Mouse (Mus musculus) CH12.LX (cell line): ENCODE measurements around the gene Ankrd28. TPM values are rescaled to one million over a fixed set of nuclear protein-coding genes. Genes with fewer than 3 reads are reported as not detected.

Experiments
- DNase-seq: peaks from one replicate; pipeline ENCODE4 v3.0.0-alpha.2; 2013; ENCODE audit errors: extremely low read depth
- H3K27ac ChIP-seq: 2 replicates; pipeline ENCODE4 v1.5.1; 2012; ENCODE audit warnings: low read depth, mild to moderate bottlenecking, control low read depth, moderate library complexity; ENCODE audit not compliant: insufficient read depth
- H3K27me3 ChIP-seq: replicated peaks from 2 replicates; pipeline ENCODE3; 2012; ENCODE audit warnings: inconsistent platforms
- H3K36me3 ChIP-seq, 2 experiments: replicated peaks in 1 of 2; 2 replicates each; pipeline versions ENCODE3 to v1.6.1; 2012; ENCODE audit warnings: inconsistent platforms in 1 of 2, low read length in 1 of 2, mild to moderate bottlenecking in 1 of 2, mixed read lengths in 1 of 2, moderate library complexity in 1 of 2; ENCODE audit not compliant: control insufficient read depth in 1 of 2, insufficient read depth in 1 of 2
- H3K4me1 ChIP-seq, 2 experiments: 2 replicates each; pipeline ENCODE4 v1.6.1; 2012; ENCODE audit warnings: inconsistent platforms in 1 of 2, moderate library complexity in 1 of 2; ENCODE audit not compliant: insufficient read depth in 2 of 2, control insufficient read depth in 1 of 2
- H3K4me2 ChIP-seq: 2 replicates; pipeline ENCODE4 v1.6.1; 2012; ENCODE audit warnings: low read depth, mild to moderate bottlenecking, control low read depth; ENCODE audit not compliant: poor library complexity, insufficient read depth, severe bottlenecking
- H3K4me3 ChIP-seq, 3 experiments: fragments of 150-350 bp in 1 of 3; sonication (generic) in 1 of 3; replicated peaks in 1 of 3; 2 replicates each; pipeline versions ENCODE3 to v1.5.1; 2011 to 2012; ENCODE audit warnings: low read depth in 2 of 3, low read length in 2 of 3, mild to moderate bottlenecking in 2 of 3, moderate library complexity in 2 of 3, control low read depth in 1 of 3, improper control_type of control experiment in 1 of 3, inconsistent platforms in 1 of 3, mixed read lengths in 1 of 3; ENCODE audit not compliant: poor library complexity in 1 of 3
- H3K79me2 ChIP-seq: replicated peaks from 2 replicates; pipeline ENCODE4 v1.6.1; 2012; ENCODE audit warnings: mild to moderate bottlenecking, moderate library complexity; ENCODE audit not compliant: control insufficient read depth, poor library complexity, insufficient read depth, severe bottlenecking; ENCODE audit errors: extremely low read depth
- H3K9ac ChIP-seq: 2 replicates; pipeline ENCODE4 v1.6.1; 2012; ENCODE audit warnings: low read depth, mild to moderate bottlenecking, control low read depth, moderate library complexity; ENCODE audit not compliant: insufficient read depth
- H3K9me3 ChIP-seq: replicated peaks from 2 replicates; pipeline ENCODE3; 2012; ENCODE audit warnings: low read length, inconsistent platforms, mixed read lengths
- CHD1 ChIP-seq: IDR thresholded peaks from 2 replicates; pipeline ENCODE4 v1.6.1; 2012; ENCODE audit warnings: low read depth, low read length, improper control_type of control experiment, inconsistent platforms
- CHD2 ChIP-seq: IDR thresholded peaks from 2 replicates; pipeline ENCODE4 v1.6.1; 2011; ENCODE audit warnings: low read length, improper control_type of control experiment
- E2F4 ChIP-seq: IDR thresholded peaks from 2 replicates; pipeline ENCODE4 v1.6.1; 2011; ENCODE audit warnings: low read depth, low read length, improper control_type of control experiment; ENCODE audit not compliant: insufficient replicate concordance
- ELF1 ChIP-seq: IDR thresholded peaks from 2 replicates; pipeline ENCODE4 v1.6.1; 2014; ENCODE audit warnings: low read depth, mild to moderate bottlenecking, inconsistent platforms, low read length, improper control_type of control experiment
- EP300 ChIP-seq: IDR thresholded peaks from 2 replicates; pipeline ENCODE4 v1.6.1; 2011; ENCODE audit warnings: low read length, improper control_type of control experiment
- ETS1 ChIP-seq: conservative IDR thresholded peaks from 2 replicates; pipeline ENCODE4 v1.6.1; 2012; ENCODE audit warnings: low read depth, mild to moderate bottlenecking, inconsistent platforms, low read length, improper control_type of control experiment, moderate library complexity
- GABPA ChIP-seq: IDR thresholded peaks from 2 replicates; pipeline ENCODE4 v1.6.1; 2012; ENCODE audit warnings: low read depth, low read length, improper control_type of control experiment, inconsistent platforms; ENCODE audit not compliant: insufficient replicate concordance
- IRF4 ChIP-seq: IDR thresholded peaks from 2 replicates; pipeline ENCODE4 v1.6.1; 2014; ENCODE audit warnings: low read depth, mild to moderate bottlenecking, inconsistent platforms, low read length, improper control_type of control experiment
- JUN ChIP-seq: IDR thresholded peaks from 2 replicates; pipeline ENCODE4 v1.6.1; 2011; ENCODE audit warnings: low read depth, mild to moderate bottlenecking, low read length, improper control_type of control experiment, moderate library complexity; ENCODE audit not compliant: insufficient read depth
- JUND ChIP-seq: conservative IDR thresholded peaks from 2 replicates; pipeline ENCODE4 v1.6.1; 2011; ENCODE audit warnings: low read depth, low read length, improper control_type of control experiment
- KAT2A ChIP-seq: IDR thresholded peaks from 2 replicates; pipeline ENCODE4 v1.6.1; 2012; ENCODE audit warnings: low read length, improper control_type of control experiment, inconsistent platforms; ENCODE audit not compliant: insufficient replicate concordance
- MAFK ChIP-seq: IDR thresholded peaks from 2 replicates; pipeline ENCODE4 v1.6.1; 2011; ENCODE audit warnings: low read length, improper control_type of control experiment; ENCODE audit not compliant: insufficient replicate concordance
- MEF2A ChIP-seq: IDR thresholded peaks from 2 replicates; pipeline ENCODE4 v1.6.1; 2014; ENCODE audit warnings: low read depth, mild to moderate bottlenecking, inconsistent platforms, low read length, improper control_type of control experiment, borderline replicate concordance
- NELFE ChIP-seq: IDR thresholded peaks from 2 replicates; pipeline ENCODE4 v1.6.1; 2011; ENCODE audit warnings: low read depth, low read length, improper control_type of control experiment
- NRF1 ChIP-seq: IDR thresholded peaks from 2 replicates; pipeline ENCODE4 v1.6.1; 2014; ENCODE audit warnings: low read depth, mild to moderate bottlenecking, inconsistent platforms, low read length, improper control_type of control experiment, moderate library complexity
- PAX5 ChIP-seq: IDR thresholded peaks from 2 replicates; pipeline ENCODE4 v1.6.1; 2012; ENCODE audit warnings: low read length, inconsistent platforms, mixed read lengths
- POLR2A ChIP-seq: IDR thresholded peaks from 2 replicates; pipeline ENCODE4 v1.6.1; 2011; ENCODE audit warnings: low read depth, mild to moderate bottlenecking, improper control_type of control experiment, low read length
- RAD21 ChIP-seq: IDR thresholded peaks from 2 replicates; pipeline ENCODE4 v1.6.1; 2011; ENCODE audit warnings: low read depth, mild to moderate bottlenecking, low read length, improper control_type of control experiment, moderate library complexity
- RCOR1 ChIP-seq: conservative IDR thresholded peaks from 2 replicates; pipeline ENCODE4 v1.6.1; 2012; ENCODE audit warnings: low read depth, mild to moderate bottlenecking, inconsistent platforms, low read length, improper control_type of control experiment
- UBTF ChIP-seq: IDR thresholded peaks from 2 replicates; pipeline ENCODE4 v1.6.1; 2012; ENCODE audit warnings: low read depth, mild to moderate bottlenecking, inconsistent platforms, low read length, improper control_type of control experiment, moderate library complexity
- ZC3H11A ChIP-seq: IDR thresholded peaks from 2 replicates; pipeline ENCODE4 v1.6.1; 2012; ENCODE audit warnings: low read depth, mild to moderate bottlenecking, inconsistent platforms, low read length, improper control_type of control experiment
- ZKSCAN1 ChIP-seq: IDR thresholded peaks from 2 replicates; pipeline ENCODE4 v1.6.1; 2012; ENCODE audit warnings: low read depth, inconsistent platforms, low read length, improper control_type of control experiment, borderline replicate concordance
- ZNF384 ChIP-seq: IDR thresholded peaks from 2 replicates; pipeline ENCODE4 v1.6.1; 2012; ENCODE audit warnings: low read depth, low read length, improper control_type of control experiment, inconsistent platforms
- dilution Hi-C: fragments of 300-500 bp; cut with MboI; formaldehyde crosslinking; loops from 2 replicates; pipeline ENCODE4 v1.14.3; 2020; ENCODE audit warnings: low sequenced_read_pairs; ENCODE audit not compliant: extremely low pct_unique_long_range_greater_than_20kb, extremely low pct_ligation_motif_present
- in situ Hi-C: fragments of 300-500 bp; cut with MboI; formaldehyde crosslinking; loops from 3 replicates; pipeline ENCODE4 v1.14.3; 2019; ENCODE audit warnings: low sequenced_read_pairs, low pct_ligation_motif_present, low pct_unique_long_range_greater_than_20kb, mixed read lengths
- polyA plus RNA-seq: library from polyadenylated mRNA; unstranded; fragments of >175 nt; gene quantifications from 2 replicates; pipeline ENCODE4 v1.2.1, GENCODE M21; 2012; ENCODE audit warnings: low read depth; ENCODE audit not compliant: insufficient read length
- total RNA-seq, 2 experiments: library from RNA; depleted of rRNA; stranded (reverse); fragments of 300-350 nt in 1 of 2; fragments of >200 nt in 1 of 2; gene quantifications; 2 replicates each; pipeline ENCODE4 v1.2.3; 2012 to 2014

The Ankrd28 gene
- total and polyA plus RNA-seq, 3 experiments, result 7.3 to 15.0 (median 14.9) TPM

DNA sequence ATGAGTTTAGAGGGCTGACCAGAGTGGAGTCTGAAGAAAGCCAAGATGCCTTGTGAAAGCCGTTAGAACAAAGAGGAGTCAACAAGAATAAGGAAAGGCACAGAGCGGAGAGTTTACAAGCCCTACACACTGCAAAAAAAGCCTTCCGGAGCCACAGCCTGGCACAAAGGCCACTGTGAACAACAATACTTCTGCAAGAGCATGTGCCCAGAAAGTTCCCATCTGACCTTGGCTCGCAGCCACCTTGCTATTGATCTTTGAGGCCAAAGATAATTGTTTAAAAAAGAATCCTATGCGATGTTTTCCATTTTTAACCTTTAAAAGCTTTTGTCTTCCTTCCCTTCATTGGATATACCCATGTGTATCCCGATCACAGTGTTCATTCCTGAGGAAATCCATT, 49.0 kb upstream of the Ankrd28 start:
- DNase-seq, result no peak
- Histone ChIP-seq H3K4me2 (no peak overlapping the region), H3K27me3 (no peaks in the 10 kb centered on the region), H3K79me2 (no peaks in the 10 kb centered on the region), H3K36me3 (no peaks in the 10 kb centered on the region), H3K4me1 (no peaks in the 10 kb centered on the region), H3K27ac (no peak overlapping the region), H3K4me3 (no peak overlapping the region), H3K9ac (no peak overlapping the region), H3K9me3 (peaks cover 4% of the 10 kb centered on the region)
- in situ Hi-C loops (no loop called here), dilution Hi-C loops (no loop called here)
- TF ChIP-seq JUND (no peak), GABPA (no peak), ELF1 (no peak), MEF2A (no peak), MAFK (no peak), ETS1 (no peak), NELFE (no peak), UBTF (no peak), E2F4 (no peak), IRF4 (no peak)

DNA sequence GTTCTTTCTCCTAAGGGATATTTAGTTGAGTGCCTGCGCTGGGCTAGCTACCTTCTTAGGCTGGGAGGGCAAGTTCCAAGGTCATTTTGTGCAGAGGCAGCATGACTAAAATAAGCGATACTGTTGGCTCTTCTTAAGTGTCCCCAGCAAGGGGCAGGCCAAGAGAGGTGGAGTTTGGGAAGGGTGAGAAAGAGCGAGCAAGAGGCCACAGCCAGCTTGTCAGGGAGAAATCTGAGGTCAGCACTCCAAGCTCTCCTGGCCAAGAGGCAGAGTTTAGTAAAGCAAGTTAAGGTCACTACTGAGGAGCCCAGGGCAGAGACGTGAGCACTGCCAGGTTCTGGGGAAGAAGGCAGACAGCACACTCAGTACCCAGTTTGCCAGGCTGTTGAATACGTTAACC, 41.7 kb upstream of the Ankrd28 start:
- Histone ChIP-seq H3K4me1 (no peaks in the 10 kb centered on the region), H3K79me2 (no peaks in the 10 kb centered on the region), H3K36me3 (no peaks in the 10 kb centered on the region), H3K4me2 (no peak overlapping the region), H3K27me3 (no peaks in the 10 kb centered on the region), H3K9ac (no peak overlapping the region), H3K4me3 (no peak overlapping the region), H3K27ac (no peak overlapping the region), H3K9me3 (no peaks in the 10 kb centered on the region)
- dilution Hi-C loops, result no loop called here
- DNase-seq, result no peak
- in situ Hi-C loops, result no loop called here
- TF ChIP-seq RCOR1 (no peak), RAD21 (no peak), MEF2A (no peak), JUN (no peak), E2F4 (no peak), ZNF384 (no peak), POLR2A (no peak), CHD2 (no peak), NRF1 (no peak), ZKSCAN1 (no peak), KAT2A (no peak), ZC3H11A (no peak), IRF4 (no peak), CHD1 (no peak), MAFK (no peak), ELF1 (no peak), UBTF (no peak), NELFE (no peak), PAX5 (no peak), EP300 (no peak)
